Mouse (Mus musculus): ENCODE measurements at regions not wholly inside any gene's neighbourhood (a gene's known extent, or its start where the extent isn't known, plus 50 kb on each side); places are given as distances from the start of the nearest gene placed in this dataset.

- no peak for TF ChIP-seq EP300 (optimal IDR thresholded peaks at IDR 0.05)
- peak; percentile 96 for TF ChIP-seq CTCF (IDR thresholded peaks at IDR 0.05; ENCODE audit: low read depth)
Measured at GRCm38 (mm10) chr9:111918275-111918940, 228.3 kb upstream of the Stac start.
